Mouse (Mus musculus) liver, postnatal 0 days (tissue): Measurements from ENCODE around the gene Pbld1.

ENCODE experiments used
- CTCF ChIP-seq: sonication (generic); IDR thresholded peaks from 2 replicates; pipeline ENCODE4 v1.5.1; 2016; ENCODE audit warnings: antibody characterized with exemption, low read depth
- EP300 ChIP-seq: IDR thresholded peaks from 2 replicates; pipeline ENCODE4 v1.6.1; 2016; ENCODE audit warnings: antibody characterized with exemption, low read depth, mild to moderate bottlenecking

DNA sequence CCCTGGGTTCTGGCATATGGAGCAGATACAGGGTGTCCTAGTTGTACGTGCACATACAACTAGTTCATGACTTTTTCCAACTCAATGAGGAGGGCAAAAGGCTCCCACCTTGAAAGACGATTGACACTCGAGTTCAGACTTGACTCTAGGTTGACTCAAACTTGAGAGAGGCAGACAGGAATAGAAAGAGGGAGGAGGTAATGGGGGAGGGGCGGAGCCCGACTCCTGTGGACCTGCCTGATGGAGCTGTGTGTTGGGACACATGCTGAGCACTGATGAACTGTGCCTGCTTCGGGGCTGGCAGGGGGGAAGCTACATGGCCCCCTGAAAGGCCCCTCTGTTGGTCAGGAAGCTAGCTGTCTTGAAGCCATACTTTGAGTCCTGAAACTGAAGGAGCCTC is 7.0 kb upstream of the Pbld1 start:
- TF ChIP-seq EP300 (no peak), CTCF (no peak)
